Mouse (Mus musculus): ENCODE results near the gene Ndel1. TPM values are rescaled to one million over a fixed set of nuclear protein-coding genes. Genes with fewer than 3 reads are reported as not detected.

Ndel1 gene
- total RNA-seq (2014; fragmentation: Nextera tagmentation) (18.9 and 24.5 TPM in 2 replicates), total RNA-seq (2017) (41.7 and 42.7 TPM in 2 replicates)

DNA sequence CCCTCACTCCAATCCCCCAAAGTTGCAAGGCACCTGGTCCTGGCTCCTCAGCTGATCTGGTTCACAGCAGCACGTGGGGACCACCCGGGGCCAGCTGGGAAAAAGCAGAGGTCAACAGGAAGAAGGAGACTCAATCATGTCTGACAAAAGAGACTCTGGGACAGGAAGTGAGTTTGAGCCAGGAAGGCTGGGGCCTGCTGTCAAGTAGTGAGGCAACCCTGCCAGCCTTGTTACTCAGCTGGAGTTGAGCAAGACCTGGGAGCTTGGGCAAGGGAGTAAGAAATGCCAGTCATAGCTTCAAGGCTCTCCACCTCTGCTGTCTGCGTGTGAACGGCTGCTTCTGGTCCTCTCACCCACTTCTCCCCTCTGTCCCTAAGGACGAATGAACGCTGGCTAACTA is at the start of gene Ndel1:
TSS of gene Ndel1 (minus strand) at position 111 of the 400 bp plus-strand sequence.
- peak; percentile 99 for ATAC-seq (replicated peaks; ENCODE audit: poor library complexity, severe bottlenecking)

- peak; percentile 95 for ATAC-seq (replicated peaks; ENCODE audit: poor library complexity, severe bottlenecking)
These were observed 42.9 kb upstream of the Ndel1 start for GRCm38 (mm10) chr11:68914566-68914965.

DNA sequence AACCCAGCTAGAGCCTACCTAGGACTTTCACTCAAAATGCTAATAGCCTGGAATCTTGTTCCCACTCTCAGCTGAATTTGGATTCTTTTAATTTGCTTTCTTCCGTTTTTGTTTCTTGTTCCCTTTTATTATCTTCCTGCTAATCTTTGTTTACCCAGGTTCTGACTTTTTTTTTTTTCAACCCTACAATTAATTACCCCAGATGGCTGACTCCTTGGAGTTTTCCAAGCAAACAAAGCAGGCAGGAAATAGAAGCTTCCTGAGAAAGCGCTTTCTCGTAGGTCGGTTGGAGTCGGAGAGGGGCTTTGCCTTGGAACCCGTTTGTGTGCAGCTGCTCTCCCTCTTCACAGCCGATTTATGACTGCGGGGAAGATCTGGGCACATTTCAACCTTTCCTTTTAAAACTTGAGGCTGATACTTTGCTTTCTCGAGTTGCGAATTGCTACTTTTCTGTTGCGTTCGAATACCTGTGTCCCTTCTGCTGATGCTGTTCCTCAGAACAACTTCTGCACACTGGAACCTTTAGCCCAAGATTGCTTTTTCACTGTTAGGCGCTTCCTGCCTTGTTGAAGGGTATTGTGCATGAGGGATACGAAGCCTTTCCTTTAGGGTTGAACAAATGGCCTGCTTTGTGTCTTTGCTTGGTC is 40.0 kb upstream of the Ndel1 start:
- no peak for ATAC-seq (replicated peaks; ENCODE audit: poor library complexity, severe bottlenecking)

DNA sequence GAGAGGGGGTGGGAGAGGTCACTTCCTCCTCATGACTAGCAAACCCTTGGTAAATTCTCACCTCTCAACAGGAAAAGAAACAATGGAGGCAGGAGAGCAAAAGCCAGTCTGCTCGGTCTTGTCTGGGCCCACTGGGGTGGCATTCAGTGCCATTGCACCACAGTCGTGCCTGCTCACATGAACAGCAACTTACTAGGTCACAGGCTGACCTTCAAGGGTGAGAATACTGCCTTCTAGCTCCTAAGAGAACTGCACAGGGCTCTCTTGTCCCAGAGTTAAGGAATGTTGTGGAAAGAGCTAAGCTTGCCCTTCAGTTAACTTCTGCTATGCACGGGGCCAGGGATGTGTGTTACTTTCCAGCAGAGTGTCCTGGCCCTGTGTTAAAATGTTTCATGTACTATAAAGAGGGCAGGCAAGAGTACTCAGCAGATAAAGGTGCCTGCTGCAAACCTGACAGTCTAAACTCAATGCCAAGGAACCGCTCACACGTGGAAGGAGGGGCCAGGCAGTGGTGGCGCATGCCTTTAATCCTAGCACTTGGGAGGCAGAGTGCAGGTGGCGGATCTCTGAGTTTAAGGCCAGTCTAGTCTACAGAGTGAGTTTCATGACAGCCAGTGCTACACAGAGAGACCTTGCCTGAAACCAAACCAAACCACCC is 37.3 kb upstream of the Ndel1 start:
- ATAC-seq (replicated peaks; ENCODE audit: poor library complexity, severe bottlenecking) = no peak

DNA sequence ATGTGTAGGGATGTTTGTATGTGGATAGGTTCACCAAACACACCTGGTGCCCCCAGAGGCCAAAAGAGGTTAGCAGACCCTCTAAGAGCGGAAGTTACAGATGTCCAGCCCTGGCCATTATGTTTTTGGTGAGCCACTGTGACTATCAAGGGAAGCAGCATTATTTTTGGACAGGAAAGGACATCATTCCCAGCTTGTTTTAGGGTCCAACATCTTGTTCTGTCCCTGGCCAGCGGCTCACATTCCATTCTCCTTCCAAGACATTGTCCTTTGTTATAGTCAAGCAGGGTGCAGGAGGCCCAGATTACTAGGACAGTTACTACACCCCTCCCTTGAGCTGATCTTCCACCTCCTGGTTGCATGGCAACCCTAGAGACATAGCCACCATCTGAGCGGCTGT is 35.6 kb upstream of the Ndel1 start:
- ATAC-seq (replicated peaks; ENCODE audit: poor library complexity, severe bottlenecking) = no peak

DNA sequence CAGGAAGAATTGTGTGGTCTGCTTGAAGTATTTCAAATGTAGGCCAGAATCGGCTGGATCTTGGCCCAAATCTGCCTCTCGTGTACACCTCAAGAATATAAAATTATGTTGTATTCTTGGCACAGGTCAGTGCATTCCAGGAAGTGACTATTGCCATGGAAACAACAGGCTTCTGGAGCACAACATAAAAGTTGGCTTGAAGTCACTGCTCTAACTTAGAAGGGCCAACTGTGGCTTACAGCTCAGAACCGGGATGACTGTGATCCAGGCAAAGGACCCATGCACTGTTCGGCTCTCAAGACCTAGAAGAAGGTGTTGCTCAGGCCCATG is 34.8 kb upstream of the Ndel1 start:
- ATAC-seq (replicated peaks; ENCODE audit: poor library complexity, severe bottlenecking) = no peak

- ATAC-seq (replicated peaks; ENCODE audit: poor library complexity, severe bottlenecking) = no peak
These were observed 34.2 kb upstream of the Ndel1 start for GRCm38 (mm10) chr11:68905665-68906460.

DNA sequence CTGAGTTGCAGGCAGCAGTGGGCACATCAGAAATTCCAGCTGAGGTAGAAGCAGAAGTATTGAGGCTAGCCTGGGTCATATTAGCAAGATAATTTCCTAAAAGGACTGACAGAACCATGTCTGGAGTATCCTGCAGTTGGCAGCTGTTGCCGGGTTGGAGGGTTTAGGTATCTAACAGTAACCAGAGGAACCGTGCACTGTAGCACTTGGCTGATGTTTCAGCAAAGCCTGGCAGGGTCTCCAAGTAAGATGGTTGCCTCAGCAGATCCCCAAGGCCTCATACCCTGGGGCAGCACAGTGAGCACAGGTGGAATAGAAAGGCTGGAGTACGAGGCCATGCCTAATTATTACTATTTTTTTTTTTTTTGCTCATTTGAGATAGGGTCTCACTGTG is 33.5 kb upstream of the Ndel1 start:
- no peak for ATAC-seq (replicated peaks; ENCODE audit: poor library complexity, severe bottlenecking)

GRCm38 (mm10) chr11:68904375-68905137 is 32.9 kb upstream of the Ndel1 start:
- ATAC-seq (replicated peaks; ENCODE audit: poor library complexity, severe bottlenecking) = peak; percentile 45

DNA sequence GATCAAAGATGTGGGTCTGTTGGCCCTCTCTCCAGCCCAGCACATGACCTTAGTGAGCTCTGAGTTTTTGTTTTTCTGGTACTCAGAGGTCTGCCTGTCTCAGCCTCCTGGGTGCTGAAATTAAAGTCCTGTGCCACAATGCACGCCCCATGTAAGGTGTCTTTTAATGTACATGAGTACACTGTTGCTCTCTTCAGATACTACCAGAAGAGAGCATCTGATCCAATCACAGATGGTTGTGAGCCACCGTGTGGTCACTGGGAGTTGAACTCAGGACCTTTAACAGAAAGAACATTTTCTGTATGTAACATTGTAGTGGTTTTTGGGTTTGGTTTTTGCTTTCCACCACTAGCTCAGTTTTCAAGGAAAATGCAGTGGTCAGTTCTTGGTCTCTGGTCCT is 32.1 kb upstream of the Ndel1 start:
- ATAC-seq (replicated peaks; ENCODE audit: poor library complexity, severe bottlenecking) = no peak

- no peak for ATAC-seq (replicated peaks; ENCODE audit: poor library complexity, severe bottlenecking)
These were observed 31.2 kb upstream of the Ndel1 start for GRCm38 (mm10) chr11:68902823-68903222.

- ATAC-seq (replicated peaks; ENCODE audit: poor library complexity, severe bottlenecking) = no peak
These were observed 30.7 kb upstream of the Ndel1 start for GRCm38 (mm10) chr11:68902367-68902766.

DNA sequence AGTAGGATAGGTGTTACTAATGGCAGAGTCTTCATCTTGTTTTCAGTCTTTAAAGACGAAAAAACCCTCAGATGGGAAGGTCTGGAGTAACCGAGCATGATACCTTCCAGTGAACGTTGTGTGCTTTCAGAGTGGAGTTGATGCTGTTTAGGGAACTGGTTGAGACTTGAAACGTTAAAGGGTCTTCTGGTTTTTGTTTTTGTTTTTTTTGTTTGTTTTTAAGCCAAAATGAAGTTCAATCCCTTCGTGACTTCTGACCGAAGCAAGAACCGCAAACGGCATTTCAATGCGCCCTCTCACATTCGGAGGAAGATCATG is 30.3 kb upstream of the Ndel1 start:
- ATAC-seq (replicated peaks; ENCODE audit: poor library complexity, severe bottlenecking) = no peak

DNA sequence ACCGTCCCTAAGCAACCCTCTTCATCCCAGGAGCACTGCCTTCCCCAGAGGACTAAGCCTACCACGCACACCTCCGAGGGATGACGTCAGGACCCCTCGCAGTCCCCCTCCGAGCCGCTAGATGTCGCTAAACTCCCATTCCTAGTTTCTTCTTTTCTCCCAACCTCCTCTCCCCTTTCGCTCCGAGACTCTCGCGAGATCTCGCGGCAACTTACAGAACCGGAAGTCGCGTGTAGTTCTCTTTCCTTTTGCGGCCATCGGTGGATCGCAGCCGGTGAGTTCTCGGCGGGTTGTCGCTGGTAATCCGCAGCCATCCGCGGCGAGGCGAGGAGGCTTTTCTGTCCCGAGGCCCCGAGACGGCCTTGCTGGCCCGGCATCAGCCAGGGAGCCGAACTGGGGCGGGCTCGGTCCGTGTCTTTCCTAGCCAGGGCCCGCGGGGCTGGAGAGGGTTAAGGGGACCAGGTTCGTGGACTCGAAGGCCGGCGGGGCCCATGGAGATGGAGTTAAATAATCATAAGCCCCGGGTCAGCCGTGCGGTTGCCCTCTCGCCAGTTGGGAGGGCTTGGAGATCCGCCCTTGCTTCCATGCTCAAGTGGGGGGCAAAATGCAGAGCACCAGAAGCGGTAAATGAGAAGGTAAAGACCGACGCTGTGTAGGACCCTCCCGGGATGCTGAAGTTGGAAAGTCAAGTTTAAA is 29.8 kb upstream of the Ndel1 start, which contains the start of gene Rpl26:
TSS of gene Rpl26 (plus strand) at position 233 of the 696 bp plus-strand sequence.
- ATAC-seq (replicated peaks; ENCODE audit: poor library complexity, severe bottlenecking) = peak; percentile 94

DNA sequence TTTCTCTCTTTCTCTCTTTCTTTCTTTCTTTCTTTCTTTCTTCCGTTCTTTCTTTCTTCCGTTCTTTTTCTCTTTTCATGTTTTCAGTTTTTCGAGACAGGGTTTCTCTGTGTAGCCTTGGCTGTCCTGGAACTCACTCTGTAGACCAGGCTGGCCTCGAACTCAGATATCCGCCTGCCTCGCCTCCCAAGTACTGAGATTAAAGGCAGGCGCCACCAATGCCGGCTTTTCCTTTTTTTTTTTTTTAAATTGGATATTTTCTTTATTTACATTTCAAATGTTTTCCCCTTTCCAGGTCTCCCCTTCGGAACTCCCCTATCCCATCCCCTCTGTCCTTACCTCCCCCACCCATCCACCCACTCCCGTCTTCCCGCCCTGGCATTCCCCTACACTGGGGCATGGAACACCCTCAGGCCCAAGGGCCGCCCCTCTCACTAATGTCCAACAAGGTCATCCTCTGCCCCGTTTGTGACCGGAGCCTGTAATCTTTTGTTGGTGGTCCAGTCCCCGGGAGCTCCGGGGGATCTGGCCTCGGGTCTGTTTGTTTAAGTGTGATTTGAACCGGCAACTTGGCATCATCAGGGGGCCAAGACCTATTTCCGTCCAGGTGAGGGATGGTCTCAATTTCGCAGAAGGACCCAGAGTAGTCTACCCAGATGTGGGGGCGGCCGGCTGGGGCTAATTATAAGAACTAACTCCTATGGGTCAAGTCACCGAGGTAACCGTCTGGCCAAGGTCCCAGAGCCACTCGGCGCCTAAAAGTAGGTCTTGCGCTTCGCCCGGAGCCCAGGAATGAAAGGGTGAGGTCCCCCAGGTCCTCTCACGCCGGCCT is 29.1 kb upstream of the Ndel1 start:
- ATAC-seq (replicated peaks; ENCODE audit: poor library complexity, severe bottlenecking) = no peak

GRCm38 (mm10) chr11:68899815-68900214 is 28.2 kb upstream of the Ndel1 start:
- no peak for ATAC-seq (replicated peaks; ENCODE audit: poor library complexity, severe bottlenecking)

DNA sequence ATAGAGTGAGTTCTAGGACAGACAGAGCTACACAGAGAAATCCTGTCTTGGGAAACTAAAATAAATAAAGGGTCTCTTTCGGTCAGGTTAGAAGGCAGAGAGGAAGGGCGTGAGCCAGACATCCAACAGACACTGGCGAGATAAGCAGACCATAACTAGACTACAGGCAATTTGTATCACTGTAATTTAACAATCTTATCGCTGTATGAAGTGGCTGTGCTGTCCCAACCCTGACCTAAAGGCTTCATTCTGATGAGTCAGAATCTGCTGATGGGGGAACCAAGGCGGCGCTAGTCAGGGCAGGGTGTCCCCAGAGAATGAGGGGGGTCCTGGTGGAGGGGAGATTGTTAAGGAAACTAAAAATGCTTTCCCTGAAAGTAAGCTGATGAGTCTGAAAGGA is 27.1 kb upstream of the Ndel1 start:
- no peak for ATAC-seq (replicated peaks; ENCODE audit: poor library complexity, severe bottlenecking)

- no peak for ATAC-seq (replicated peaks; ENCODE audit: poor library complexity, severe bottlenecking)
These were observed 26.2 kb upstream of the Ndel1 start for GRCm38 (mm10) chr11:68897838-68898237.

DNA sequence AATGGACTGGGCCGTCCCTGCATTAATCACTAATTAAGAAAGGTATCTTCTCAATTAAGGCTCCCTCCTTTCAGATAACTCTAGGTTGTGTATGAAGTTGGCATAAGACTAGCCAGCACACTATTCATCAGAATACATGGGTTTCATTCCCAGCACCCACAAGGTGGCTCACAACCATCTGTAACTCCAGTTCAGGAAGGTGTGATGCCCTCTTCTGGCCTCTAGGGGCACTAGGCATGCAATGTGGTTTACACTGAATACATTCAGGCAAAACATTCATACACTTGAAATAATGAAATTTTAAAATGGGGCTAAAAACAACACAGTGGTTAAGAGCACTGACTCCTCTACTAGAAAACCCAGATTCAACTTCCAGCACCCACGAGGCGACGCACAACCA is 25.5 kb upstream of the Ndel1 start:
- ATAC-seq (replicated peaks; ENCODE audit: poor library complexity, severe bottlenecking) = 0 out of 2 replicates have a peak, but pooled peaks have one; percentile 25
